Mouse (Mus musculus) limb, embryonic 15.5 days (tissue): ENCODE results near the gene Csk. TPM values are rescaled to one million over a fixed set of nuclear protein-coding genes. Genes with fewer than 3 reads are reported as not detected.

ENCODE experiments used
- ATAC-seq: fragments of 200-750 bp; cut with Nextera tagmentation; 2 replicates; pipeline ENCODE4 v1.8.0; 2017; ENCODE audit warnings: low read depth, moderate TSS enrichment; ENCODE audit not compliant: insufficient number of reproducible peaks, low FRiP score, low TSS enrichment
- H3K27ac ChIP-seq: fragments of 300-500 bp; sonication (generic); 2 replicates; pipeline ENCODE4 v1.5.1; 2015; ENCODE audit warnings: moderate library complexity, mild to moderate bottlenecking, inconsistent platforms
- H3K27me3 ChIP-seq: fragments of 300-500 bp; sonication (generic); 2 replicates; pipeline ENCODE4 v1.6.1; 2015; ENCODE audit warnings: inconsistent platforms
- H3K36me3 ChIP-seq: fragments of 300-500 bp; sonication (generic); 2 replicates; pipeline ENCODE4 v1.6.1; 2015; ENCODE audit warnings: inconsistent platforms
- H3K4me1 ChIP-seq: fragments of 300-500 bp; sonication (generic); 2 replicates; pipeline ENCODE4 v1.6.1; 2015; ENCODE audit warnings: inconsistent platforms
- H3K4me2 ChIP-seq: fragments of 300-500 bp; sonication (generic); 2 replicates; pipeline ENCODE4 v1.6.1; 2015; ENCODE audit warnings: mild to moderate bottlenecking, inconsistent platforms
- H3K4me3 ChIP-seq: fragments of 300-500 bp; sonication (generic); 2 replicates; pipeline ENCODE4 v1.5.1; 2015; ENCODE audit warnings: mild to moderate bottlenecking, inconsistent platforms
- H3K9ac ChIP-seq: fragments of 300-500 bp; sonication (generic); 2 replicates; pipeline ENCODE4 v1.6.1; 2015; ENCODE audit warnings: inconsistent platforms
- H3K9me3 ChIP-seq: fragments of 300-500 bp; sonication (generic); 2 replicates; pipeline ENCODE4 v1.6.1; 2016; ENCODE audit warnings: inconsistent platforms
- WGBS: fragments of 180-500 bp; shearing (Covaris S2); methylation state at CpG from one replicate; pipeline ENCODE4 v1.1.7; 2015; 5-methylcytosine and 5-hydroxymethylcytosine counted together
- polyA plus RNA-seq: library from polyadenylated mRNA; unstranded; fragments of >200 nt; fragmentation: Nextera tagmentation; extraction: Ambion mirVana; gene quantifications from 2 replicates; pipeline ENCODE4 v1.2.1, GENCODE M21; 2015

The Csk gene
- polyA plus RNA-seq, 1 experiment from 2014 or later, result 29.0 TPM

GRCm38 (mm10) chr9:57597265-57597664 is 56.2 kb downstream of the Csk start:
- Histone ChIP-seq H3K9me3 (no peaks in the 10 kb centered on the region), H3K9ac (no peak overlapping the region), H3K36me3 (peaks cover 40% of the 10 kb centered on the region), H3K4me3 (no peak overlapping the region), H3K27ac (no peak overlapping the region), H3K27me3 (no peaks in the 10 kb centered on the region), H3K4me2 (no peak overlapping the region), H3K4me1 (peaks cover 17% of the 10 kb centered on the region)
- no peak for ATAC-seq
- 83% methylated on average over 8 of the region's 8 CpGs for WGBS

- Histone ChIP-seq H3K4me2 (no peak overlapping the region), H3K27ac (no peak overlapping the region), H3K27me3 (no peaks in the 10 kb centered on the region), H3K4me1 (peaks cover 21% of the 10 kb centered on the region), H3K36me3 (peaks cover 46% of the 10 kb centered on the region), H3K9ac (no peak overlapping the region), H3K9me3 (no peaks in the 10 kb centered on the region), H3K4me3 (no peak overlapping the region)
- ATAC-seq, result no peak
- 78% methylated on average over 9 of the region's 9 CpGs for WGBS
Measured at GRCm38 (mm10) chr9:57594174-57594509, 59.3 kb downstream of the Csk start.

GRCm38 (mm10) chr9:57593454-57594173 is 59.8 kb downstream of the Csk start:
- Histone ChIP-seq H3K9me3 (no peaks in the 10 kb centered on the region), H3K4me3 (no peak overlapping the region), H3K27me3 (no peaks in the 10 kb centered on the region), H3K9ac (no peak overlapping the region), H3K27ac (no peak overlapping the region), H3K36me3 (peaks cover 46% of the 10 kb centered on the region), H3K4me1 (peaks cover 24% of the 10 kb centered on the region), H3K4me2 (no peak overlapping the region)
- 56% methylated on average over 12 of the region's 12 CpGs for WGBS
- no peak for ATAC-seq

GRCm38 (mm10) chr9:57590726-57591125 is 62.7 kb downstream of the Csk start:
- Histone ChIP-seq H3K9ac (no peak overlapping the region), H3K27me3 (no peaks in the 10 kb centered on the region), H3K4me3 (peak overlapping the region; percentile 80; the same call in 1 of the 2 replicates), H3K9me3 (no peaks in the 10 kb centered on the region), H3K4me2 (peak overlapping the region; percentile 89; the same call in 1 of the 2 replicates), H3K4me1 (peaks cover 25% of the 10 kb centered on the region), H3K36me3 (peaks cover 54% of the 10 kb centered on the region), H3K27ac (no peak overlapping the region)
- WGBS, result 32% methylated on average over 5 of the region's 5 CpGs
- ATAC-seq, result no peak

- Histone ChIP-seq H3K27ac (peak within 1 kb of the TSS; percentile 91), H3K9me3 (no peaks in the 10 kb centered on the region), H3K4me1 (peaks cover 25% of the 10 kb centered on the region), H3K4me2 (peak within 1 kb of the TSS; percentile 89), H3K9ac (peak within 1 kb of the TSS; percentile 64), H3K27me3 (no peaks in the 10 kb centered on the region), H3K36me3 (peaks cover 50% of the 10 kb centered on the region), H3K4me3 (peak within 1 kb of the TSS; percentile 80)
- peak; percentile 76 for ATAC-seq
- under 1% methylated on average over 58 of the region's 58 CpGs for WGBS
Measured at GRCm38 (mm10) chr9:57589224-57590126, 64.0 kb downstream of the Csk start, which contains the start of gene Ulk3. Gene Ulk3, plus strand, starts transcription at chr9:57589452.

GRCm38 (mm10) chr9:57584991-57585390 is 68.4 kb downstream of the Csk start:
- Histone ChIP-seq H3K27ac (no peak overlapping the region), H3K27me3 (no peaks in the 10 kb centered on the region), H3K4me1 (peaks cover 12% of the 10 kb centered on the region), H3K4me3 (no peak overlapping the region), H3K9me3 (no peaks in the 10 kb centered on the region), H3K9ac (no peak overlapping the region), H3K4me2 (no peak overlapping the region), H3K36me3 (peaks cover 67% of the 10 kb centered on the region)
- ATAC-seq, result no peak
- WGBS, result 87% methylated on average over 3 of the region's 3 CpGs

GRCm38 (mm10) chr9:57577144-57577849 is 76.1 kb downstream of the Csk start:
- Histone ChIP-seq H3K4me2 (no peak overlapping the region), H3K36me3 (peaks cover 51% of the 10 kb centered on the region), H3K4me1 (0 out of 2 replicates have a peak, but pooled peaks cover 4% of the 10 kb centered on the region), H3K9ac (no peak overlapping the region), H3K9me3 (no peaks in the 10 kb centered on the region), H3K27ac (no peak overlapping the region), H3K27me3 (no peaks in the 10 kb centered on the region), H3K4me3 (no peak overlapping the region)
- 80% methylated on average over 6 of the region's 6 CpGs for WGBS
- no peak for ATAC-seq

Other genes with a start within 250 kb of the Csk start
- 23.3 and 25.5 TPM in 2 replicates for gene Ppcdc, start 213.5 kb downstream of the Csk start, polyA plus RNA-seq
- gene Scamp5, start 185.6 kb downstream of the Csk start, polyA plus RNA-seq, result 12.7 and 14.2 TPM in 2 replicates
- gene Rpp25, start 149.6 kb downstream of the Csk start, polyA plus RNA-seq, result 0.40 and 1.1 TPM in 2 replicates
- gene Cox5a, start 132.4 kb downstream of the Csk start, polyA plus RNA-seq, result 411 and 426 TPM in 2 replicates
- gene Fam219b, start 116.1 kb downstream of the Csk start, polyA plus RNA-seq, result 26.8 and 27.5 TPM in 2 replicates
- 37.9 and 49.8 TPM in 2 replicates for gene Mpi, start 100.9 kb downstream of the Csk start, polyA plus RNA-seq
- gene Scamp2, start 92.7 kb downstream of the Csk start, polyA plus RNA-seq, result 86.4 and 94.3 TPM in 2 replicates
- 21.2 and 23.2 TPM in 2 replicates for gene Ulk3, start 64.2 kb downstream of the Csk start, polyA plus RNA-seq
- 0.36 TPM in 1 of 2 replicates, not detected in the other for gene Cplx3, start 47.4 kb downstream of the Csk start, polyA plus RNA-seq
- not detected in 2 replicates for gene Lman1l, start 32.9 kb downstream of the Csk start, polyA plus RNA-seq
- gene Cyp1a2, start 30.1 kb upstream of the Csk start, polyA plus RNA-seq, result not detected in 2 replicates
- 0.08 TPM in 1 of 2 replicates, not detected in the other for gene Cyp1a1, start 34.3 kb upstream of the Csk start, polyA plus RNA-seq
- 32.9 and 33.9 TPM in 2 replicates for gene Edc3, start 54.9 kb upstream of the Csk start, polyA plus RNA-seq
- gene Clk3, start 112.2 kb upstream of the Csk start, polyA plus RNA-seq, result 64.7 and 80.3 TPM in 2 replicates
- 3.6 and 3.8 TPM in 2 replicates for gene Arid3b, start 183.2 kb upstream of the Csk start, polyA plus RNA-seq